ENCODE assay signal across 9 mouse cellular contexts in the genomic region with DNA sequence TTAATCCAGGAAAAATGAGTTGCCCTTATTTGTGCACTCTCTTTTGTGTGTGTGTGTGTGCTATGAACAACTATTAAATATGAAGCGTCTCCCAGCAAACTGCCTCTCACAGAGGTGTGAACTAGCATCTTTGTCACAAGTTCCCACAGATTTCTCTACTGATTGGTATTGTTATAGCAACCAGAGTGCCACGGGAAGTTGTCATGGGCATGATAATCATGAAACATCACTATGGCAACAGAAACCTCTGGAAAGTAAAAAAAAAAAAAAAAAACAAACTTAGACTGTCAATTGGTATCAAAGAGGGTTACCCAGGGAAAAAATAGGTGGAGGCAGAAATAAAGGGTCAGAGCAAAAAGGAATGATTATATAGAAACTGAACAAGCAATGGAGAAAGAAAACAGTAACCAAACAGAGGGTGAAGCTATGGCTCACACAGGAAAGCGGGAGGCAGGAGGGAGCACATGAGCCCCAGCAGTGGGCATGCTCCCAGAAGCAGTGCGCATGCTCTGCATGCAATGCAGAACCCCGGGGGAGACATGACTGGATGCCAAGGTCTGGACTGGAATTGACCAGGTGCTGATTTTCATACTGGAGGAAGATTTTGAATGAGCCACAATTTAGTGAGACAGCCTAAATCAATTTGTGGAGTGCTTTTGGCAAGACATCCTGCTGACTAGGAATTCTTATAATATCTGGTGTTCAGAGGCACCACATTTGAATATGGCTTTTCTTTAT. TPM values are rescaled to one million over a fixed set of nuclear protein-coding genes. Genes with fewer than 3 reads are reported as not detected.
DNase-seq lines count a peak whose midpoint lies in the region; ATAC-seq and TF ChIP-seq lines count a peak whose summit lies in the region.
"Had no signal": no experiment of that assay in that cellular context is flagged by ENCODE, and none has a peak within 500 bp of the region (broad histone marks: within the 10 kb centered on the region; RNA-seq: fewer than 3 reads in every experiment).

No protein-coding gene starts in this region.

- peaks cover 12% of the 10 kb centered on the region for H3K4me1 ChIP-seq in hindbrain, embryonic 13.5 days (replicated peaks)
- peaks cover 13% of the 10 kb centered on the region for H3K4me1 ChIP-seq in midbrain, embryonic 15.5 days
- H3K4me1 ChIP-seq: intestine, embryonic 15.5 days had no signal

- no peaks in the 10 kb centered on the region for H3K27me3 ChIP-seq in hindbrain, embryonic 13.5 days
- H3K27me3 ChIP-seq in midbrain, embryonic 15.5 days (replicated peaks): no peaks in the 10 kb centered on the region
- H3K27me3 ChIP-seq: intestine, embryonic 15.5 days had no signal

- H3K4me2 ChIP-seq in hindbrain, embryonic 13.5 days: 0 out of 2 replicates have a peak overlapping the region, but pooled peaks have one; percentile 19
- peak overlapping the region; percentile 17; the same call in 1 of the 2 replicates for H3K4me2 ChIP-seq in midbrain, embryonic 15.5 days
- H3K4me2 ChIP-seq: intestine, embryonic 15.5 days had no signal

- no peaks in the 10 kb centered on the region for H3K36me3 ChIP-seq in hindbrain, embryonic 13.5 days
- H3K36me3 ChIP-seq in midbrain, embryonic 15.5 days (replicated peaks): no peaks in the 10 kb centered on the region
- H3K36me3 ChIP-seq: intestine, embryonic 15.5 days had no signal

- H3K4me3 ChIP-seq in hindbrain, embryonic 13.5 days: no peak overlapping the region
- H3K4me3 ChIP-seq in midbrain, embryonic 15.5 days: no peak overlapping the region
- no peak overlapping the region for H3K4me3 ChIP-seq in gastrocnemius, adult 2 months
- H3K4me3 ChIP-seq: intestine, embryonic 15.5 days had no signal

- peak; percentile 80 for ATAC-seq in hindbrain, embryonic 13.5 days (ENCODE audit: low FRiP score)
- ATAC-seq in midbrain, embryonic 15.5 days (replicated peaks): peak; percentile 86
- ATAC-seq: intestine, embryonic 15.5 days had no signal

- H3K9me3 ChIP-seq in hindbrain, embryonic 13.5 days: no peaks in the 10 kb centered on the region
- no peaks in the 10 kb centered on the region for H3K9me3 ChIP-seq in midbrain, embryonic 15.5 days
- H3K9me3 ChIP-seq: intestine, embryonic 15.5 days had no signal

- peak overlapping the region; percentile 66 for H3K27ac ChIP-seq in hindbrain, embryonic 13.5 days
- peak overlapping the region; percentile 71 for H3K27ac ChIP-seq in midbrain, embryonic 15.5 days
- no peak overlapping the region for H3K27ac ChIP-seq in gastrocnemius, adult 2 months
- H3K27ac ChIP-seq: intestine, embryonic 15.5 days had no signal

- peak; percentile 15 for DNase-seq in adrenal gland, postnatal 10 days
- no peak for DNase-seq in adrenal gland, adult 8-10 months
- peak; percentile 88 for DNase-seq in cerebellum, adult 11-12 months
- no peak for DNase-seq in lung, adult 18-20 months
- DNase-seq in gastrocnemius, adult 2 months: no peak
- no peak for DNase-seq in thymus, postnatal 25 days

- intact Hi-C loops in gastrocnemius, adult 2 months (cut with DNase I): loop anchor here (10.0 kb wide), 1 partner anchor 396 kb away; no protein-coding TSS in a partner anchor

- WGBS in hindbrain, embryonic 13.5 days: 20% methylated on average over 5 of the region's 5 CpGs
- WGBS in midbrain, embryonic 15.5 days: 13% methylated on average over 5 of the region's 5 CpGs

- TF ChIP-seq CTCF in gastrocnemius, adult 2 months (IDR thresholded peaks at IDR 0.05): no peak

- H3K9ac ChIP-seq in hindbrain, embryonic 13.5 days: no peak overlapping the region
- no peak overlapping the region for H3K9ac ChIP-seq in midbrain, embryonic 15.5 days
- H3K9ac ChIP-seq: intestine, embryonic 15.5 days had no signal

RNA-seq across cellular contexts. Expression of a gene that starts 58.9 kb away (rescaled TPM):
- 1 to 10 TPM; 3.2 to 4.3 TPM for total RNA-seq in adrenal gland, postnatal 10 days (2021)
- 1 to 10 TPM; 2.6 to 6.8 (median 3.4) TPM for total RNA-seq in adrenal gland, adult 8-10 months (2022)
- 5.6 and 6.0 TPM in 2 replicates for polyA plus RNA-seq in hindbrain, embryonic 13.5 days (2015; fragmentation: Nextera tagmentation; extraction: Ambion mirVana)
- polyA plus RNA-seq in midbrain, embryonic 15.5 days (2015; fragmentation: Nextera tagmentation; extraction: Ambion mirVana): 6.4 and 7.3 TPM in 2 replicates
- 1 to 10 TPM; 2.0 TPM for total RNA-seq in gastrocnemius, adult 2 months (2021)

Comparison
In these comparisons a context has a peak if more than half of its experiments do, and no peak if none do; other contexts are left out.
1. DNase-seq: peak in adrenal gland, postnatal 10 days (single experiment) and cerebellum, adult 11-12 months (single experiment); none in adrenal gland, adult 8-10 months (single experiment), lung, adult 18-20 months (0 of 2), gastrocnemius, adult 2 months (single experiment) and thymus, postnatal 25 days (single experiment).